In the genomic region with DNA sequence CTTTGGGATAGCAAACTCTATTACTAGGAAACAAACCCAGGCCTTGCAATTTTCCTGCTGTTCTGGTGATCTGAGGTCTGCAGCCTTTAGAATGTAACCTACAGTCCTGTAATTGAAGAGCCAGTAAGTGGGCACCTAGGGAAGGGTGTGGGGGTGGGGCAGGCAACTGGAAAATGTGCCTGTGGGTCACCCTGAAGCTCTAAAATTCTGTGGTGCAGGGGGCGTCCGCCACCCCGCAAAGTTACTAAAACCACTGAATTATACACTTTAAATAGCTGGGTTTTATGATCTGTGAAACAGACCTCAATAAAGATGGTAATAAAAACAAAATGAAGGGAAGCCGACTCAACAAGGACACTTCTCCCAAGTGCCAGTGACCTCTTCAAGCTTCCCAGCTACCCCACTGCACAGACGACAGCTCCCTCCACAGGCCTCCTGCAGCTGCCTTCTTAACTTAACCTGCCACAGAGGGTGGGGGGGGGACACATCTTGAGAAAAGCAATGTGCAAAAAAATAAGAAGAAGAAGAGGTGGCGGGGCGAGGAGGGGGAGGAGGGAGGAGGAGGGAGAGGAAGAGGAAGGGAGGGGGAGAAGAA, we compare ENCODE assay signal across 13 mouse cellular contexts.
DNase-seq lines count a peak whose midpoint lies in the region; ATAC-seq and TF ChIP-seq lines count a peak whose summit lies in the region.
"Had no signal": no experiment of that assay in that cellular context is flagged by ENCODE, and none has a peak within 500 bp of the region (broad histone marks: within the 10 kb centered on the region; RNA-seq: fewer than 3 reads in every experiment).

No protein-coding gene starts in this region.

- TF ChIP-seq CTCF in heart, postnatal 0 days (IDR thresholded peaks at IDR 0.05; ENCODE audit: low read depth), result peak; percentile 19
- 0 out of 2 replicates have a peak, but pooled peaks have one; percentile 4 for TF ChIP-seq CTCF in midbrain, postnatal 0 days (IDR thresholded peaks at IDR 0.05)
- peak; percentile 31; the same call in 1 of the 2 replicates for TF ChIP-seq CTCF in stomach, postnatal 0 days (IDR thresholded peaks at IDR 0.05; ENCODE audit: low read depth)

- no peak overlapping the region for H3K9ac ChIP-seq in heart, postnatal 0 days (replicated peaks; ENCODE audit: low read depth, low read length)
- no peak overlapping the region for H3K9ac ChIP-seq in heart, embryonic 12.5 days
- no peak overlapping the region for H3K9ac ChIP-seq in midbrain, postnatal 0 days (replicated peaks; ENCODE audit: low read length, poor library complexity, severe bottlenecking)
- no peak overlapping the region for H3K9ac ChIP-seq in stomach, postnatal 0 days (ENCODE audit: low read length)
- H3K9ac ChIP-seq: forebrain, postnatal 0 days; limb, embryonic 15.5 days had no signal

- no peak overlapping the region for H3K27ac ChIP-seq in heart, postnatal 0 days (ENCODE audit: low read depth)
- H3K27ac ChIP-seq in heart, embryonic 12.5 days (ENCODE audit: poor library complexity, severe bottlenecking), result no peak overlapping the region
- no peak overlapping the region for H3K27ac ChIP-seq in midbrain, postnatal 0 days (ENCODE audit: low read depth, low read length)
- H3K27ac ChIP-seq in midbrain, embryonic 10.5 days (replicated peaks), result no peak overlapping the region
- H3K27ac ChIP-seq in stomach, postnatal 0 days (replicated peaks), result no peak overlapping the region
- H3K27ac ChIP-seq: limb, embryonic 15.5 days had no signal

- H3K27me3 ChIP-seq in heart, postnatal 0 days (ENCODE audit: control insufficient read depth, insufficient read depth, low read length), result no peaks in the 10 kb centered on the region
- H3K27me3 ChIP-seq in heart, embryonic 12.5 days (replicated peaks), result no peaks in the 10 kb centered on the region
- no peaks in the 10 kb centered on the region for H3K27me3 ChIP-seq in midbrain, postnatal 0 days (ENCODE audit: insufficient read depth, low read length)
- no peaks in the 10 kb centered on the region for H3K27me3 ChIP-seq in midbrain, embryonic 10.5 days (ENCODE audit: low read depth, poor library complexity, severe bottlenecking)
- no peaks in the 10 kb centered on the region for H3K27me3 ChIP-seq in stomach, postnatal 0 days (ENCODE audit: control insufficient read depth, insufficient read depth, low read length)
- H3K27me3 ChIP-seq: limb, embryonic 15.5 days had no signal

- WGBS in heart, postnatal 0 days, result 76% methylated on average over 7 of the region's 7 CpGs
- 77% methylated on average over 7 of the region's 7 CpGs for WGBS in heart, embryonic 12.5 days
- WGBS in midbrain, postnatal 0 days, result 80% methylated on average over 7 of the region's 7 CpGs
- WGBS in midbrain, embryonic 10.5 days, result 84% methylated on average over 7 of the region's 7 CpGs
- WGBS in stomach, postnatal 0 days, result 79% methylated on average over 7 of the region's 7 CpGs

- no peak overlapping the region for H3K4me2 ChIP-seq in heart, postnatal 0 days (ENCODE audit: low read depth, low read length)
- no peak overlapping the region for H3K4me2 ChIP-seq in heart, embryonic 12.5 days
- no peak overlapping the region for H3K4me2 ChIP-seq in midbrain, postnatal 0 days (ENCODE audit: low read depth, low read length, poor library complexity, severe bottlenecking)
- no peak overlapping the region for H3K4me2 ChIP-seq in stomach, postnatal 0 days (replicated peaks; ENCODE audit: low read depth)
- H3K4me2 ChIP-seq: limb, embryonic 15.5 days had no signal

- no peak for ATAC-seq in heart, postnatal 0 days (ENCODE audit: insufficient read depth, low read depth)
- ATAC-seq in heart, embryonic 12.5 days (ENCODE audit: insufficient number of reproducible peaks, low FRiP score), result no peak
- ATAC-seq in midbrain, postnatal 0 days (ENCODE audit: low FRiP score), result no peak
- ATAC-seq in stomach, postnatal 0 days (ENCODE audit: low FRiP score, low TSS enrichment), result no peak
- ATAC-seq: forebrain, postnatal 0 days had no signal

- no peak for TF ChIP-seq EP300 in heart, postnatal 0 days (IDR thresholded peaks at IDR 0.05; ENCODE audit: low read depth)
- no peak for TF ChIP-seq EP300 in stomach, postnatal 0 days (optimal IDR thresholded peaks at IDR 0.05)

- H3K4me1 ChIP-seq in heart, postnatal 0 days (ENCODE audit: control insufficient read depth, insufficient read depth), result peaks cover 5% of the 10 kb centered on the region; the same call in 1 of the 2 replicates
- peaks cover 29% of the 10 kb centered on the region for H3K4me1 ChIP-seq in heart, embryonic 12.5 days (replicated peaks)
- 0 out of 2 replicates have a peak, but pooled peaks cover 3% of the 10 kb centered on the region for H3K4me1 ChIP-seq in midbrain, postnatal 0 days (ENCODE audit: insufficient read depth, low read length)
- H3K4me1 ChIP-seq in midbrain, embryonic 10.5 days, result peaks cover 20% of the 10 kb centered on the region
- no peaks in the 10 kb centered on the region for H3K4me1 ChIP-seq in stomach, postnatal 0 days (replicated peaks; ENCODE audit: control insufficient read depth, insufficient read depth)

- DNase-seq in heart, postnatal 0 days (ENCODE audit: low spot score), result no peak
- no peak for DNase-seq in midbrain, postnatal 0 days (ENCODE audit: low spot score)
- no peak for DNase-seq in midbrain, embryonic 10.5 days (ENCODE audit: low spot score)
- peak; percentile 54 for DNase-seq in kidney, postnatal 14 days
- no peak for DNase-seq in stomach, postnatal 0 days (ENCODE audit: low spot score)
- DNase-seq in cerebellum, postnatal 14 days, result no peak
- DNase-seq: cerebellum, adult 9-11 months; forebrain, postnatal 0 days; heart, postnatal 4 days; lung, postnatal 4 days; spleen, adult 18-20 months had no signal

- no peaks in the 10 kb centered on the region for H3K9me3 ChIP-seq in heart, postnatal 0 days (replicated peaks; ENCODE audit: control insufficient read depth, low read length)
- no peaks in the 10 kb centered on the region for H3K9me3 ChIP-seq in heart, embryonic 12.5 days (replicated peaks)
- no peaks in the 10 kb centered on the region for H3K9me3 ChIP-seq in midbrain, postnatal 0 days (ENCODE audit: low read length)
- no peaks in the 10 kb centered on the region for H3K9me3 ChIP-seq in midbrain, embryonic 10.5 days (replicated peaks)
- H3K9me3 ChIP-seq in stomach, postnatal 0 days (ENCODE audit: control insufficient read depth, low read length), result no peaks in the 10 kb centered on the region
- H3K9me3 ChIP-seq: limb, embryonic 15.5 days had no signal

- no peaks in the 10 kb centered on the region for H3K36me3 ChIP-seq in heart, postnatal 0 days (replicated peaks; ENCODE audit: control insufficient read depth, insufficient read depth, low read length)
- H3K36me3 ChIP-seq in heart, embryonic 12.5 days, result no peaks in the 10 kb centered on the region
- H3K36me3 ChIP-seq in midbrain, postnatal 0 days (ENCODE audit: insufficient read depth, low read length), result no peaks in the 10 kb centered on the region
- no peaks in the 10 kb centered on the region for H3K36me3 ChIP-seq in midbrain, embryonic 10.5 days
- no peaks in the 10 kb centered on the region for H3K36me3 ChIP-seq in stomach, postnatal 0 days (ENCODE audit: control insufficient read depth, insufficient read depth, low read length)
- H3K36me3 ChIP-seq: limb, embryonic 15.5 days had no signal

- H3K4me3 ChIP-seq in heart, postnatal 0 days (ENCODE audit: low read depth, low read length), result no peak overlapping the region
- no peak overlapping the region for H3K4me3 ChIP-seq in heart, embryonic 12.5 days
- H3K4me3 ChIP-seq in midbrain, postnatal 0 days (ENCODE audit: low read depth, low read length), result no peak overlapping the region
- H3K4me3 ChIP-seq in midbrain, embryonic 10.5 days, result no peak overlapping the region
- no peak overlapping the region for H3K4me3 ChIP-seq in stomach, postnatal 0 days (ENCODE audit: low read depth, low read length)
- H3K4me3 ChIP-seq: limb, embryonic 15.5 days had no signal
